Mouse (Mus musculus) urinary bladder, postnatal 36 days (tissue): ENCODE data around the gene Kcnq4.
A peak's percentile ranks its signal among the peaks of the same experiment; 100 is the strongest.

ENCODE experiments used
- DNase-seq, 2 experiments: peaks; one replicate each; pipeline ENCODE4 v3.0.0; 2022; ENCODE audit warnings: low spot score in 2 of 2, mixed read lengths in 1 of 2

Kcnq4 gene

DNA sequence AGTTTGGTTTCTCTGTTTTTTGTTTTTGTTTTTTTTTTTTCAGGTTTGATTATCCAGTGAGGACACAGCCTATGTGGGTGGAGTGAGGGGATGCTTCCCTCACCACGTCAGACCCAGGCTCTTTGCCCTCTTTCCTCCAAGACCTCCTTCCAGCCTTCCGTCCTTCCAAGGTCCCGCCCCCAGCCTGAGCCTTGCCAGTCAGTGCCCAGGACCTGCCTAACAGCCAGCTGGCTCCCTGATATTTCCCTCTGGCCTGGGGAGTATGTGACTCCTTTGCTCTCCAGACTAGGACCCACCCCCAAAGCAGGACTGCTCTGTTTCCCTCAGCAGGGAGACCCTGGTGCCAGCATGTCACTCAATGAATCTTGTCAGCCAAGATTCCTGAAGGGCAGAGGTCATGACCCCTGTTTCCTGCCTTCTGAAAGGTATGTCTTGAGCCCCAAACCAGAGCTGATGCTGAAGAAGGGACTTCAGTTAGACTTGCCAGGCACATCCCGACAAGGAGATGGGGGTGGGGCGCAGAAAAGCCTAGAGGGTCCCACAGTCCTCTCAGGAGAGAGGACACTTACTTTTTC, 22.8 kb downstream of the Kcnq4 start:
- DNase-seq = peak in 1 of 2 experiments; percentile 56

DNA sequence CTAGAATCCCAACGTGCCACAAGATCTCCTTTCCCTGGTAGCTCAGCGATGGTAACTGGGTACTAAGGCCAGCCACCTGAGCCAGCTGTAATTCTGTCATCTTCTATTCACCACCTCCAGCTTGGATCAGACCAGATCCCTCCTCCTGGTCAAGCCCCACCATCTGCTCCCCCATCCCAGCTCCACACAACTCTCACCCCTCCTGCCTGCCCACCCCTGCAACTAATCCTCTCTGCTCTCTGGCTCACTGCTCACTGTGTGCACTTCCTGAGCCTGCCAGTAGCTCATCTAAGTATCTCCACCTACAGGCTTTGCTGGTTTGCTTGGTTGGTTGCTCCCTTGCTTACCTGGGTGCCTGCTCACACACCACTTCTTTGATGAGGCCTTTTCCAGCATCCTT, 26.8 kb downstream of the Kcnq4 start:
- no peak for DNase-seq

- no peak for DNase-seq
Observed at GRCm38 (mm10) chr4:120719152-120719551, 29.3 kb downstream of the Kcnq4 start.

GRCm38 (mm10) chr4:120717591-120717990, 30.8 kb downstream of the Kcnq4 start:
- no peak for DNase-seq

- no peak for DNase-seq
Observed at GRCm38 (mm10) chr4:120716765-120717164, 31.6 kb downstream of the Kcnq4 start.

GRCm38 (mm10) chr4:120716141-120716571, 32.3 kb downstream of the Kcnq4 start:
- peak; percentile 49 to 65 for DNase-seq

DNA sequence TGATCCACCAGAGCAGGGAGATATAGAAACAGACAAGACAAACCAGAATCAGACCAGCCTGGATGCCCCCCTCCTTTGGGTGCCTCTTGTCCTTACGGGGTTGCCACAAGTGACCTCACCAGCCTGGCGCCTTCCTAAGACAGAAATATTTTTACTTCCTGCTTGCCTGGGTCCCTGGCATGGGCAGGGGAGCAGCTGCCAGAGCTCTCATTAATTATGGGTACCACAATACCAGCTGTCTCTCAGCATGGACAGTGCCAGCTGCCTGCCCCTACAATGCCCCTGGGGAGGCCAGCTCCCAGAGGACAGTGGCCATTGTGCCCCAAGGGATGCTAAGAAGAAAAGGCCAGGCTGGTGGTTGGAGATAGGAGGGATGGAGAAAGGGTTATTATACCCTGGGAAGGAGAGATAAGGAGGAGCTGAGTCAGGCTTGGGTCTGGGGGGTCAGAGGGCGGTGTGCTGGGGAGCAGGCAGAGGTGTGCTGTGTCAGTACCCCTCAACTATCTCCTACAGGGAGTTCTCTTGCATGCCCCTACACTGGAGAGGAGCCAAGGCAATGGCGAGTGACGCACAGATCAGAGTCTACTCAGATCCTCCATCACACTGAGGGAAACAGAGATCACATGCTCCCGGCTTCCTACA, 34.4 kb downstream of the Kcnq4 start:
- no peak for DNase-seq

GRCm38 (mm10) chr4:120713021-120713420, 35.4 kb downstream of the Kcnq4 start:
- DNase-seq = no peak

- no peak for DNase-seq
Observed at GRCm38 (mm10) chr4:120712236-120712635, 36.2 kb downstream of the Kcnq4 start.

DNA sequence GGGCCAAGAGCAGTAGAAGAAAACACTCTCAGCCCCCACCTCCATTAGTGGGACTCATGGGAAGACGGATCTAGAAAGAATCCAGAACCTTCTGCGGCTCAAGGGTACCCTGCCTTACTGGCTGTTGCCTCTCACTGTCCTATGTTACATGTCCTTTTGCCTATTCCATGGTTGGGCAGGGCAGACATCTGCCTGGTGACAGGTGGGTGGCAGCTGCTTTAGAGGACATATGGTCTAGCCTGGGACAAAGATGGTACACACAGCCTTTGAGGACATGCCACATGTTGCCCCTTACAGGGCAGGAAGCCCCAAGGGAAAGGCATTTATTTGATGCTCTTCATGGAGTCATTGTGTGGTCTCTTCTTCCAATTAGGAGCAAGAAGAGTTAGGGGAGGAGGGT, 45.9 kb downstream of the Kcnq4 start:
- no peak for DNase-seq

GRCm38 (mm10) chr4:120702056-120702455, 46.4 kb downstream of the Kcnq4 start:
- no peak for DNase-seq

DNA sequence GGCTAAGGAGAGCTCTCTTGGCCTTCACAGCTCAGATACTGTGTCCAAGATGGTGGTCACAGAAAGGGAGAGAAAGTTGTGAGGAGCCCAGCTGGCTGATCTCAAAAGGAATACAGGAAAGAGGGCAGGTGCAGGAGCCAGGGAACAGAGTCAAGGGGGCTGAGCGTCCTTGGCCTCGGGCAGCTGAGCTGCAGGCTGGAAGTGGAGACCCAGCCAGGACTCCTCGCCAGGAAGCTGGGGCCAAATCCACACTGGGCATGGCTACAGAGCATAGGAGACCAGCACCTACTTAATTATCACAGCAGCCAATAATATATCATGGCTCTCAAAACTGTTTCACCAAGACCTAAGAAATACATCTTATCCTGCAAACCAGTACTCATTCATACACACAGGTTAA, 47.2 kb downstream of the Kcnq4 start:
- no peak for DNase-seq

DNA sequence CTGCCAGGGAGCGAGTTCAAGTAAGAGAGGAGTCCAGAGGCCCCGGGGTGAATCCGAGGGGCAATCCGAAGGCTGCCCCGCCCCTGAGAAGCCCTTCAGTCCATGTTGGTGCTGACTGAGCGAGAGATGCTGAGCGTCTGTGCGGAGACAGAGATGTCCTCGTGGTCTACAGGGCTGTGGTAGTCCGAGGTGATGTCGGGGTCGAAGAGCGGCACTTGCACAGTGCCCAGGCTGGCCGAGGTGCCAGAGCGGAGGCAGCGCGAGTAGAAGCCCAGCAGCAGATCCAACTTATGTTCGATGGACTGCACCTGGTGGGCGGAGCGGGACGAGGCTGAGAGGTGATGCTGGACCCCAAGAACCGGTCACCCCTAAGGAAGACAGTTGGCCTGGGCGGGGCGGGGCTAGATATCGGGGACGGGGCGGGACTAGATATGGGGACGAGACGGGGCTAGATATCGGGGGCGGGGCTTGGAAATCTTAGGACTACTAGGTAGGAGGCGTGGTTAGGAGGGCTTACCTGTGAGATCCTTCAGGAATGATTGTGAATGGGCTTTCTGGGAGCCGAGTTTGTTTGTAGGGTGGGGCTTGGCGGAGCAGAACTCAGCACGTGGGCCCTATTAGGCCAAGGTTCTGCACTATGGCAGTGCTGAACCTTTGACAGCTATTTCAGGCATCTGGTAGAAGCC, 50.5 kb downstream of the Kcnq4 start:
- DNase-seq = no peak

DNA sequence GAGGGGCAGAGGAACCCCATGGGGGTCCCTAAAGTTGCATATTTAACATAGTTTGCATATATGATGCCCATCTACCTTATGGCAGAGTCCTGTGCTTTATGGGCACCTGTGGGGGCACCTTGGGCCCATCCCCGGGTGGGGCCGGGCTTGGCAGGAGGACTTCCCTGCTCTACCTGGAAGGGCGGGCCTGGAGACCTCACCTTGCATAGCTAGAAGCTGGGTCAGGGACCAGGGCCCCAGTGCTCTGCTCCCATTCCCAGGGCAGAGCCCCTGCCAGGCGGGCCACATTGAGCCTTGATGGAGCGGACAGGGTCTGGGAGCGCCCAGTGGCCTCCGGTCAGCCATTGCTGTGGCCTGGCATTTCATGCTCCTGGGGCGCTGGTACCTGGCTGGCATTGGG, 51.1 kb downstream of the Kcnq4 start:
- no peak for DNase-seq

DNA sequence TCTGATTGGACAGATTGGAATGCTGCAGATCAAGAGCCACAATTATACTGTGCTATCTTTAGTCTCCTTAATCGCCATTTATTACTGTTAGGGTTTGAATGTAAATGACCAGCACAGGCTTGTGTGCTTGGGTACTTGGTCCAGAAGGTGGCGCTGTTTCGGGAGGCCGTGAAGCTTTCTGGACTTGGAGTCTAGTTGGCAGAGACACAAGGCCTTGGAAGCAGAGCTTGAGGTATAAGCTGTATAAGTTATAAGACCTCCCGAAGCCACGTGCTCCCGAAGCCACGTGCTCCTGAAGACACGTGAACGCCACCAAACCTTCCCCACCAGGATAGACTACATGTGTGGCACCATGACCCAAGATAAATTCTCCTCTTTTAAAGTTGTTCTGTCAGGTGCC, 55.7 kb downstream of the Kcnq4 start:
- DNase-seq = peak in 1 of 2 experiments; percentile 49

- DNase-seq = no peak
Observed at GRCm38 (mm10) chr4:120689317-120689716, 59.1 kb downstream of the Kcnq4 start.

GRCm38 (mm10) chr4:120687282-120687681, 61.1 kb downstream of the Kcnq4 start:
- no peak for DNase-seq

- DNase-seq = no peak
Observed at GRCm38 (mm10) chr4:120683278-120683997, 65.0 kb downstream of the Kcnq4 start.

GRCm38 (mm10) chr4:120682168-120682567, 66.2 kb downstream of the Kcnq4 start:
- DNase-seq = peak in 1 of 2 experiments; percentile 41

DNA sequence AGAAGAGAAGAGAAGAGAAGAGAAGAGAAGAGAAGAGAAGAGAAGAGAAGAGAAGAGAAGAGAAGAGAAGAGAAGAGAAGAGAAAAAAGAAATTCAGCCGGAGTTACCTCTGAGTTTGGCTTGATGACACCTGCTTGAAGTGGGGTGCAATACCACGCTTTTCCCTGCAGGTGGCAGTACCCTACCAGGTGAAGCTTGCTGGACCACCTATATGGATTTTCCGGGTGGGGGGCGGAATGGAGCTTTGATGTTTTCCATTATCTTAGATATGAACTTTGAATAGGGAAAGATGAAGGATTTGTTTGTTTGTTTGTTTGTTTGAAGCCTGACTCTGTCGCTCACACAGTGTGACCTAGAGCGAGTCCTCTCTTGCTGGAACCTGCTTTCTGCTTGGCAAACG, 67.5 kb downstream of the Kcnq4 start:
- no peak for DNase-seq

DNA sequence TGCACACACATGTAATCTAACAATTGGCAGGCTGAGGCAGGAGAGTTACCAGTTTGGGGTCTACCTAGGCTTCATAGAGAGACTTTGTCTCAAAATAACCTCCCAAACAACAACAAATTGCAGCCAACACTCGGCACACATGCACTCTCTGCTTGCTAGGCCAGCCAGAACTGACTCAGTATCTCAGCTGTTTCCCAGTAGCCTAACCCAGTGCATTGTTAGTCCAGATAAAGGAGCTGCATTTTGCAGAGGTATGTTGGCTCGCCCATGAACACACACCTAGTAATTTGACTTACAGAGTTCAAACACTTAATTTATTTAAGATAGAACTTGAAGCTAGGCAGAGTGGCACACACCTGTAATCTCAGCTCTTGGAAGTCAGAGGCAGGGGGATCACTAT, 72.8 kb downstream of the Kcnq4 start:
- DNase-seq = no peak

GRCm38 (mm10) chr4:120674775-120675451, 73.5 kb downstream of the Kcnq4 start:
- no peak for DNase-seq
